Mouse (Mus musculus) T-cell, adult 2 months (primary cell): Measurements from ENCODE around the gene Zcchc2.

Source experiments
- DNase-seq: peaks from one replicate; pipeline ENCODE4 v3.0.0; 2022; ENCODE audit warnings: low spot score

The Zcchc2 gene

GRCm38 (mm10) chr1:105988903-105989639, 1.1 kb upstream of the Zcchc2 start:
- DNase-seq, result no peak

- no peak for DNase-seq
These were observed 594 bp upstream of the Zcchc2 start for GRCm38 (mm10) chr1:105989640-105989984.

- peak; percentile 67 for DNase-seq
These were observed 930 bp downstream of the Zcchc2 start for GRCm38 (mm10) chr1:105990911-105991761.

- DNase-seq, result no peak
These were observed 2.0 kb downstream of the Zcchc2 start for GRCm38 (mm10) chr1:105991931-105992837.

GRCm38 (mm10) chr1:105993196-105993595, 3.0 kb downstream of the Zcchc2 start:
- DNase-seq, result no peak

GRCm38 (mm10) chr1:105993601-105994209, 3.5 kb downstream of the Zcchc2 start:
- DNase-seq, result peak; percentile 85

GRCm38 (mm10) chr1:105995966-105996365, 5.8 kb downstream of the Zcchc2 start:
- DNase-seq, result no peak

- DNase-seq, result no peak
These were observed 7.1 kb downstream of the Zcchc2 start for GRCm38 (mm10) chr1:105997282-105997681.

GRCm38 (mm10) chr1:105999802-106000201, 9.6 kb downstream of the Zcchc2 start:
- DNase-seq, result no peak

- no peak for DNase-seq
These were observed 17.4 kb downstream of the Zcchc2 start for GRCm38 (mm10) chr1:106007581-106007980.

GRCm38 (mm10) chr1:106011097-106011496, 20.9 kb downstream of the Zcchc2 start:
- no peak for DNase-seq

- DNase-seq, result no peak
These were observed 23.6 kb downstream of the Zcchc2 start for GRCm38 (mm10) chr1:106013759-106014158.

GRCm38 (mm10) chr1:106016262-106016661, 26.1 kb downstream of the Zcchc2 start:
- no peak for DNase-seq

GRCm38 (mm10) chr1:106019854-106020253, 29.6 kb downstream of the Zcchc2 start:
- DNase-seq, result no peak

- DNase-seq, result no peak
These were observed 32.8 kb downstream of the Zcchc2 start for GRCm38 (mm10) chr1:106022998-106023397.

GRCm38 (mm10) chr1:106024254-106024653, 34.0 kb downstream of the Zcchc2 start:
- DNase-seq, result no peak

GRCm38 (mm10) chr1:106024778-106025177, 34.6 kb downstream of the Zcchc2 start:
- DNase-seq, result no peak

GRCm38 (mm10) chr1:106029769-106030168, 39.6 kb downstream of the Zcchc2 start:
- no peak for DNase-seq

GRCm38 (mm10) chr1:106030331-106030730, 40.1 kb downstream of the Zcchc2 start:
- DNase-seq, result no peak

GRCm38 (mm10) chr1:106030886-106031285, 40.7 kb downstream of the Zcchc2 start:
- no peak for DNase-seq

- no peak for DNase-seq
These were observed 41.7 kb downstream of the Zcchc2 start for GRCm38 (mm10) chr1:106031908-106032307.

GRCm38 (mm10) chr1:106034776-106035175, 44.6 kb downstream of the Zcchc2 start:
- DNase-seq, result no peak
